Mouse (Mus musculus): ENCODE data around the gene Vsx2. TPM values are rescaled to one million over a fixed set of nuclear protein-coding genes. Genes with fewer than 3 reads are reported as not detected.
"Not testable (repeated sequence)": the region's sequence is repeated elsewhere in the genome, so short reads cannot be mapped to it uniquely, and the experiment has no call there.

Gene Vsx2
- polyA plus RNA-seq, 1 experiment from 2014 or later: not detected

DNA sequence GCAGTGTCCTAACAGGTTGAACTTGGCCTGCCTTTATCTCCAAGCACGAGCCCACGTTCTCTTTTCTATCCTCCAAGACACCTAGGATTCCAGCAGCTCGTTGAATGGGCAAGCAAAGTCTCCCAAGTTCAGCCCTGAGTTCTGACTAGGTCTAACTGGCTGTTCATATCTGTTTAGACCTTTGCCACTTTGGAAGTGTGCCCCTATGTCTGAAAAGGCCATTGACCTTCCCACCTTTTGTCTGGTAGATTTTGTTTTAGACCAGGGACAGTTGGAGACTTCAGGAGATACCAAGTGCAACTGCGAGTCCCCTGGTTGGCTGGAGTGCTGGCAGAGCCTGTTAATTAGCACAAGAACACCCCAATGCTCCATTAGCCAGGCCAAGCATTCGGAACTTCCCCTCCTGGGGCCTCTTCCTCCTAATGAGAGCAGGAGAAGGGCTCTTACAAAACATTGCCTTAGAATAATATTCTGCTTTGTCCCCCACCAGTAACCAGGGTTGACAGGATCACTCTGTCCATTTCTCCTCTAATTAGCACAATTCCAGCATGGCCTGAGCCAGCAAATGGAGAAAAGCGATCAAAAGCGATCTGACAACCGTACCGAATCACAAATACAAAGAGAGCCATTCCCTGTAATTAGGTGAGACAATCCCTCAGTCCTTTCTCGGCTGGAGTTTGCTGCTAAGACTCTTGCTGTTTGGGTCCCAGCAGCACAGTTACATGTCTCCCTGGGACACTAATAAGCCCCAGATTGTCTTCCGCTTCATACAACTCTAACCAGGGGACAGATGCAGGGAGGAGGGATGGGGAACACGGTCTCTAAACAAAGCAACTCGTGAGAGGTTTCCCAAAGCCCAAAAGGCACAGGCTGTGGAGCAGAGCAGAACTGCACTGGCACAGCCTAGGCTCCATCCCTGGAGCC, 37.4 kb upstream of the Vsx2 start:
- H3K4me3 ChIP-seq (ENCODE audit: low read depth, low read length): no peak overlapping the region
- H3K36me3 ChIP-seq (ENCODE audit: control insufficient read depth, insufficient read depth): peaks cover 15% of the 10 kb centered on the region
- H3K9ac ChIP-seq (ENCODE audit: low read depth, low read length): no peak overlapping the region
- H3K4me2 ChIP-seq (replicated peaks; ENCODE audit: low read depth): no peak overlapping the region
- no peak for ATAC-seq
- no peak for TF ChIP-seq CTCF (IDR thresholded peaks at IDR 0.05; ENCODE audit: low read depth)
- 84% methylated on average over 13 of the region's 13 CpGs for WGBS
- no peaks in the 10 kb centered on the region for H3K27me3 ChIP-seq (replicated peaks; ENCODE audit: control insufficient read depth, insufficient read depth, low read length)
- no peaks in the 10 kb centered on the region for H3K4me1 ChIP-seq (replicated peaks; ENCODE audit: control insufficient read depth, insufficient read depth, low read length)
- no peak overlapping the region for H3K27ac ChIP-seq (ENCODE audit: low read depth, low read length)
- no peaks in the 10 kb centered on the region for H3K9me3 ChIP-seq (ENCODE audit: control insufficient read depth)

DNA sequence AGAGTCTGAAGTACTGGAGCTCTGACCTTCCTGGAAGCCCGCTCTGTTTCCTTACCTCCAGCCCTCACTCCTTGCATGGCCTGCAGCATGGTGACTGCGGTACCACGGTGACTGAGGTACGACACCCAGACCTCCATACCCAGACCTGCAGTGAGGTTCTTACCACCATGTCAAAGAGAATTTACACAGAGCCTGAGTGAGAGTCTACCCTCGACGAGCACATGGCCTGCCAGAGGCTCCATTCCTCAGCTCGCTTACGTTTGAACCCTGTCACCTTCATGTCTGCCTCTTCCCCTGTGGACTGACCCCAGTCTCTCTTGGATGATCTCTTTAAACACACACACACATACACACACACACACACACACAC, 36.7 kb upstream of the Vsx2 start:
- H3K36me3 ChIP-seq (ENCODE audit: control insufficient read depth, insufficient read depth): peaks cover 15% of the 10 kb centered on the region
- no peak overlapping the region for H3K9ac ChIP-seq (ENCODE audit: low read depth, low read length)
- no peak for ATAC-seq
- no peaks in the 10 kb centered on the region for H3K4me1 ChIP-seq (replicated peaks; ENCODE audit: control insufficient read depth, insufficient read depth, low read length)
- no peak overlapping the region for H3K4me3 ChIP-seq (ENCODE audit: low read depth, low read length)
- WGBS: 87% methylated on average over 8 of the region's 8 CpGs
- TF ChIP-seq CTCF (IDR thresholded peaks at IDR 0.05; ENCODE audit: low read depth): no peak
- no peaks in the 10 kb centered on the region for H3K9me3 ChIP-seq (ENCODE audit: control insufficient read depth)
- no peak overlapping the region for H3K27ac ChIP-seq (ENCODE audit: low read depth, low read length)
- no peak overlapping the region for H3K4me2 ChIP-seq (replicated peaks; ENCODE audit: low read depth)
- no peaks in the 10 kb centered on the region for H3K27me3 ChIP-seq (replicated peaks; ENCODE audit: control insufficient read depth, insufficient read depth, low read length)

DNA sequence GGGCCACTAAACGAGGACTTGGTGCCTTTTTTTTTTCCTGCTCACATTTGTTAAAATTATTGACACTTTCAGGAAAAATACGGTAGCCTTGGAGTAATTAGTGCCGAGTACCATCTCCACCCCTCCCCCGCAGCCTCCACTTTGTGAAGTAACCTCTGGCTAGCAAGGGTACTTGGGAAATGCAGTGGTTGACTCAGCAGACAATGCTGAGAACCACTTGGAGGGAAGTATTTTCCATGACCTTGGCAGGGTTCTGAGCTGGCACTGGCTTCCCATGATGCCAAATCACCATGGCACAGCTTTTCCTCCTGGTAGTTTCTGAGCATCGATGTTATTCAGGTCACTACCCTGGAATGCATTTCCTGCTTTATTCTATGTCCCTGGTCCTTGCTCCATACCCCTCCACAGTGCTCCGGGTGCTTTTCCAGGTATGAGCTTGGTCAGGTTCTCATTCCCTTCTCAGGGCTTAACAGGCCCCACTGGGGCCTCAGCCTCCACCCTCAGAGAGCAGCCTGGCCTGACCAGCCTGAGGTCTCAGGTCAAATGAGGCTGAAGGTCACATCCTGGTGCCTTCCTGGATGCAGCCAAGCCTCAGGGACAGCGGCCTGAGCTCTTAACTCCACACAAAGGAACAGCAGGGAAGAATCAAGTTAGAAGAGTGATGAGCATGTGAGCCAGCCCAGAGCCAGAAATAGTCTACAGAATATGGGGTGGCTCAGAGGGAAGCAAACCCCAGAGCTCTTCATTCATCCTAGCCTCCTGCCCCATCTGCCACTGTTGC, 35.7 kb upstream of the Vsx2 start:
- no peak for ATAC-seq
- TF ChIP-seq CTCF (IDR thresholded peaks at IDR 0.05; ENCODE audit: low read depth): no peak
- 79% methylated on average over 7 of the region's 7 CpGs for WGBS

DNA sequence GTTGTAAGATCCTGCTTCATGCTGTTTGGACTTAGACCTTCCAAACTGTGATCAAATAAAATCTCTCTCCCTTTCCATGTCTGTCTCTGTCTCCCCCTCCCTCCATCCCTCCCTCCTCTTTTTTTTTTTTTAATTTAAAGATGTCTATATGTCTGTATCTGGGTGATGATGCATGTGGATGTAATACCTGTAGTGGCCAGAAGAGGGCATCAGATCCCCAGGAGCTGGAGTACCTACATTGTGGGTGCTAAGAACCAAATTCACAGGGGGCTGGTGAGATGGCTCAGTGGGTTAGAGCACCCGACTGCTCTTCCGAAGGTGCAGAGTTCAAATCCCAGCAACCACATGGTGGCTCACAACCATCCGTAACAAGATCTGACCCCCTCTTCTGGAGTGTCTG, 30.0 kb upstream of the Vsx2 start:
- H3K4me3 ChIP-seq (ENCODE audit: low read depth, low read length); H3K36me3 ChIP-seq (ENCODE audit: control insufficient read depth, insufficient read depth); H3K4me2 ChIP-seq (replicated peaks; ENCODE audit: low read depth); ATAC-seq; H3K9ac ChIP-seq (ENCODE audit: low read depth, low read length); H3K27ac ChIP-seq (ENCODE audit: low read depth, low read length); H3K27me3 ChIP-seq (replicated peaks; ENCODE audit: control insufficient read depth, insufficient read depth, low read length); H3K4me1 ChIP-seq (replicated peaks; ENCODE audit: control insufficient read depth, insufficient read depth, low read length); H3K9me3 ChIP-seq (ENCODE audit: control insufficient read depth): not testable (repeated sequence)
- TF ChIP-seq CTCF (IDR thresholded peaks at IDR 0.05; ENCODE audit: low read depth): peak; percentile 64
- 97% methylated on average over 2 of the region's 3 CpGs for WGBS

More for the DNA sequence above, 35.7 kb upstream of the Vsx2 start:
- Histone ChIP-seq H3K4me1 (replicated peaks; ENCODE audit: control insufficient read depth, insufficient read depth, low read length) (no peaks in the 10 kb centered on the region), H3K9me3 (ENCODE audit: control insufficient read depth) (no peaks in the 10 kb centered on the region), H3K27me3 (replicated peaks; ENCODE audit: control insufficient read depth, insufficient read depth, low read length) (no peaks in the 10 kb centered on the region), H3K4me3 (ENCODE audit: low read depth, low read length) (no peak overlapping the region), H3K27ac (ENCODE audit: low read depth, low read length) (no peak overlapping the region), H3K4me2 (replicated peaks; ENCODE audit: low read depth) (no peak overlapping the region), H3K9ac (ENCODE audit: low read depth, low read length) (no peak overlapping the region), H3K36me3 (ENCODE audit: control insufficient read depth, insufficient read depth) (peaks cover 15% of the 10 kb centered on the region)

DNA sequence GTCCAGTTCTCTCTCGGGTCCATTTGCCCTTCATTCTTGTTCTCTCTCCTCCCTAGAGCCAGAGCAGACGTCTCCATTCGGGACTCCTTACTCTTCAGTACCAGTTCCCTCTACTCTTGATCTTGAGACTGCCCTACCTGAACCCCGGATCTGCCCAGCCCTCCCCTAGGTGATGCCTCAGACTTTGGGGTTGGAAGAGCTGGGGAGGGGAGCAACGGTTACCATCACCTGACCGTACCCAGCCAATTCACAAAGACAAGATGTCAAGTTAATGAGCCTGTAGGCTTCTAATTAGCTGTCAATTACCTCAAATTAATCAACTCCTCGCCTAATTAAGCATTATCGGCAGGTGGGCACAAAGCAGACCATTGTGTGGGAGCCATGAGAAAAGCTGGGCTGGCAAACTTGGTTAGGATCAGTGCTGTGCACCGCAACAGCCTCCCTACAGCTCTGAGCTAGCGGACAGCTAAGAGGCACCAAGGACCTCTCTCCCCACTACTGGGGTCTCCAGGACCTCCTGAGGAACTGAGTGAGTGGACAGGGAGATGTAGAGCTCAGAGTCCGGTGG, 28.1 kb upstream of the Vsx2 start:
- H3K36me3 ChIP-seq (ENCODE audit: control insufficient read depth, insufficient read depth): no peaks in the 10 kb centered on the region
- H3K27me3 ChIP-seq (replicated peaks; ENCODE audit: control insufficient read depth, insufficient read depth, low read length): no peaks in the 10 kb centered on the region
- H3K4me3 ChIP-seq (ENCODE audit: low read depth, low read length): no peak overlapping the region
- no peaks in the 10 kb centered on the region for H3K9me3 ChIP-seq (ENCODE audit: control insufficient read depth)
- no peak overlapping the region for H3K27ac ChIP-seq (ENCODE audit: low read depth, low read length)
- no peak for ATAC-seq
- no peak overlapping the region for H3K9ac ChIP-seq (ENCODE audit: low read depth, low read length)
- no peak for TF ChIP-seq CTCF (IDR thresholded peaks at IDR 0.05; ENCODE audit: low read depth)
- no peaks in the 10 kb centered on the region for H3K4me1 ChIP-seq (replicated peaks; ENCODE audit: control insufficient read depth, insufficient read depth, low read length)
- H3K4me2 ChIP-seq (replicated peaks; ENCODE audit: low read depth): no peak overlapping the region
- 85% methylated on average over 11 of the region's 11 CpGs for WGBS

DNA sequence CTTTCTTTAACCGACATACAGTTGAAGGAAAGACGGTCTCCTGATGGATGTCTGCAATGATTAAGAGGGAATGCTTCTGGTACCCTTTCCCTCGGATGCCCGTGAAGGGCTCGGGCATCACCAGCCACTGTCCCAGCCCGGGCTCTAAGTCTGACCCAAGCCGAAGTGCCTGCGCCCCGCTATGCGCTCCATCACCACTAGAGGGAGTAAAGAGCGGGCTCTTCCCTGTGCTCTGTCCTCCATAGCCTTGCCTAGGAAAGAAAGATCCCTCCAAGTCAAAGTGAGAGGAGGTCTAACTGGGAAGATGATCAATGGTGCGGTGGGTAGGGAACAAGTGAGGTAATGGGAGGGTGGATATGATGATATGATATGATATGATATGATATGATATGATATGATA, 23.5 kb upstream of the Vsx2 start:
- no peak overlapping the region for H3K9ac ChIP-seq (ENCODE audit: low read depth, low read length)
- TF ChIP-seq CTCF (IDR thresholded peaks at IDR 0.05; ENCODE audit: low read depth): peak; percentile 95

More for the DNA sequence above, 23.5 kb upstream of the Vsx2 start:
- H3K4me2 ChIP-seq (replicated peaks; ENCODE audit: low read depth): no peak overlapping the region
- ATAC-seq: peak; percentile 42; the same call in 1 of the 2 replicates
- no peaks in the 10 kb centered on the region for H3K36me3 ChIP-seq (ENCODE audit: control insufficient read depth, insufficient read depth)
- H3K4me3 ChIP-seq (ENCODE audit: low read depth, low read length): no peak overlapping the region
- WGBS: 3% methylated on average over 12 of the region's 12 CpGs
- H3K27me3 ChIP-seq (replicated peaks; ENCODE audit: control insufficient read depth, insufficient read depth, low read length): no peaks in the 10 kb centered on the region
- no peaks in the 10 kb centered on the region for H3K4me1 ChIP-seq (replicated peaks; ENCODE audit: control insufficient read depth, insufficient read depth, low read length)
- H3K9me3 ChIP-seq (ENCODE audit: control insufficient read depth): no peaks in the 10 kb centered on the region
- H3K27ac ChIP-seq (ENCODE audit: low read depth, low read length): no peak overlapping the region
